Mouse (Mus musculus): ENCODE measurements around the gene Cpxm2.

- no peak for TF ChIP-seq POLR2A (IDR thresholded peaks at IDR 0.05; ENCODE audit: borderline replicate concordance, control insufficient read depth, low read depth, low read length)
- TF ChIP-seq CTCF (IDR thresholded peaks at IDR 0.05; ENCODE audit: control insufficient read depth, insufficient read depth, low read length) = no peak
Observed at GRCm38 (mm10) chr7:132111770-132112169, 42.8 kb downstream of the Cpxm2 start.
